Mouse (Mus musculus) naive thymus-derived CD4-positive, alpha-beta T cell, adult 2 months (primary cell): ENCODE data around the gene Ldlrad3.

Experiments
- DNase-seq: peaks from one replicate; pipeline ENCODE4 v3.0.0-alpha.2; 2011; ENCODE audit warnings: low read depth

Gene Ldlrad3

GRCm38 (mm10) chr2:102038229-102038894 is 147.8 kb downstream of the Ldlrad3 start:
- DNase-seq: no peak

GRCm38 (mm10) chr2:102036665-102037511 is 149.3 kb downstream of the Ldlrad3 start:
- peak; percentile 49 for DNase-seq

- peak; percentile 38 for DNase-seq
Observed at GRCm38 (mm10) chr2:102034513-102034879, 151.7 kb downstream of the Ldlrad3 start.

GRCm38 (mm10) chr2:102033818-102034512 is 152.2 kb downstream of the Ldlrad3 start:
- DNase-seq: no peak

- peak; percentile 73 for DNase-seq
Observed at GRCm38 (mm10) chr2:102032713-102033343, 153.4 kb downstream of the Ldlrad3 start.

- DNase-seq: peak; percentile 73
Observed at GRCm38 (mm10) chr2:102030652-102031051, 155.5 kb downstream of the Ldlrad3 start.

GRCm38 (mm10) chr2:102030152-102030551 is 156.0 kb downstream of the Ldlrad3 start:
- DNase-seq: no peak

- DNase-seq: no peak
Observed at GRCm38 (mm10) chr2:102029682-102030081, 156.5 kb downstream of the Ldlrad3 start.

GRCm38 (mm10) chr2:102027265-102027664 is 158.9 kb downstream of the Ldlrad3 start:
- DNase-seq: no peak

- DNase-seq: no peak
Observed at GRCm38 (mm10) chr2:102026156-102026555, 160.0 kb downstream of the Ldlrad3 start.

GRCm38 (mm10) chr2:102024483-102024882 is 161.7 kb downstream of the Ldlrad3 start:
- DNase-seq: no peak

GRCm38 (mm10) chr2:102021371-102022084 is 164.7 kb downstream of the Ldlrad3 start:
- DNase-seq: no peak

- DNase-seq: no peak
Observed at GRCm38 (mm10) chr2:102020546-102020945, 165.6 kb downstream of the Ldlrad3 start.

- DNase-seq: no peak
Observed at GRCm38 (mm10) chr2:102014538-102015113, 171.6 kb downstream of the Ldlrad3 start.

- DNase-seq: no peak
Observed at GRCm38 (mm10) chr2:102011311-102011975, 174.7 kb downstream of the Ldlrad3 start.

GRCm38 (mm10) chr2:102009766-102010265 is 176.4 kb downstream of the Ldlrad3 start:
- no peak for DNase-seq

- DNase-seq: no peak
Observed at GRCm38 (mm10) chr2:102006143-102006542, 180.0 kb downstream of the Ldlrad3 start.

GRCm38 (mm10) chr2:102005377-102006007 is 180.7 kb downstream of the Ldlrad3 start:
- DNase-seq: no peak

- no peak for DNase-seq
Observed at GRCm38 (mm10) chr2:102003776-102004264, 182.4 kb downstream of the Ldlrad3 start.
